Mouse (Mus musculus) neural tube, embryonic 12.5 days (tissue): ENCODE measurements around the gene Terb2. TPM values are rescaled to one million over a fixed set of nuclear protein-coding genes. Genes with fewer than 3 reads are reported as not detected.

Experiments
- ATAC-seq: fragments of 200-750 bp; cut with Nextera tagmentation; 2 replicates; pipeline ENCODE4 v1.8.0; 2017; ENCODE audit warnings: low read depth, mild to moderate bottlenecking, moderate TSS enrichment, moderate library complexity; ENCODE audit not compliant: low FRiP score
- H3K27ac ChIP-seq: fragments of 300-500 bp; sonication (generic); 2 replicates; pipeline ENCODE4 v1.5.1; 2016
- H3K27me3 ChIP-seq: fragments of 300-500 bp; sonication (generic); replicated peaks from 2 replicates; pipeline ENCODE4 v1.6.1; 2016; ENCODE audit warnings: mild to moderate bottlenecking
- H3K36me3 ChIP-seq: fragments of 300-500 bp; sonication (generic); 2 replicates; pipeline ENCODE4 v1.6.1; 2016; ENCODE audit warnings: mild to moderate bottlenecking
- H3K4me1 ChIP-seq: fragments of 300-500 bp; sonication (generic); 2 replicates; pipeline ENCODE4 v1.6.1; 2016
- H3K4me2 ChIP-seq: fragments of 300-500 bp; sonication (generic); replicated peaks from 2 replicates; pipeline ENCODE4 v1.6.1; 2016; ENCODE audit warnings: mild to moderate bottlenecking
- H3K4me3 ChIP-seq: fragments of 300-500 bp; sonication (generic); 2 replicates; pipeline ENCODE4 v1.5.1; 2016
- H3K9ac ChIP-seq: fragments of 300-500 bp; sonication (generic); 2 replicates; pipeline ENCODE4 v1.6.1; 2016; ENCODE audit warnings: mild to moderate bottlenecking
- H3K9me3 ChIP-seq: fragments of 300-500 bp; sonication (generic); 2 replicates; pipeline ENCODE4 v1.6.1; 2016; ENCODE audit warnings: mild to moderate bottlenecking
- WGBS: fragments of 180-500 bp; shearing (Covaris S2); methylation state at CpG from one replicate; pipeline ENCODE4 v1.1.7; 2016; 5-methylcytosine and 5-hydroxymethylcytosine counted together
- polyA plus RNA-seq: library from polyadenylated mRNA; unstranded; fragments of >200 nt; fragmentation: Nextera tagmentation; extraction: Ambion mirVana; gene quantifications from 2 replicates; pipeline ENCODE4 v1.2.1, GENCODE M21; 2016

The Terb2 gene
- polyA plus RNA-seq, result not detected in 2 replicates

DNA sequence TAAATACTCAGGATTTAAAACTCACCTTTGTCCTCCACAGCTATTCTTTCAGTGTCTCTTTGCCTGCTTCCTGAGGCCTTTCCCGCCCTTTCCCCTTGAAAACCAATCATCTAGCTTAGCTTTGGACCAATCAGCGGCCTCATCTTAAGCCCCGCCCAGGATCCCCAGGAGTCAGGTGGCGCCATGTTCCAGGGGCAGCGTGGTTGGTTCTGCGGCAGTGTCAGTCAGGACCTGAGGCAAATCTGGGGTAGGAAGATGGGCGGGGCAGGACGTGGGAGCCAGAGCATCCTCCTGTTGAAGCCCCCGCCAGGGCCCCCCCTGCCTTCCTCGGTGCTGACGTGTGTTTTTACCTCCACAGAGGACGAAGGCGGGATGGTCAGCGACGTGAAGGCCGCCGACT, at the start of gene Terb2, which contains the start of gene Patl2:
TSS of gene Terb2 (plus strand) at position 167 of the 400 bp plus-strand sequence.
TSS of gene Patl2 (minus strand) at position 84 of the 400 bp plus-strand sequence.
- Histone ChIP-seq H3K9ac (no peak within 1 kb of the TSS), H3K4me2 (no peak within 1 kb of the TSS), H3K4me3 (no peak within 1 kb of the TSS), H3K4me1 (no peaks in the 10 kb centered on the region), H3K9me3 (no peaks in the 10 kb centered on the region), H3K36me3 (no peaks in the 10 kb centered on the region), H3K27ac (no peak within 1 kb of the TSS), H3K27me3 (no peaks in the 10 kb centered on the region)
- no peak for ATAC-seq
- WGBS, result 89% methylated on average over 17 of the region's 17 CpGs

DNA sequence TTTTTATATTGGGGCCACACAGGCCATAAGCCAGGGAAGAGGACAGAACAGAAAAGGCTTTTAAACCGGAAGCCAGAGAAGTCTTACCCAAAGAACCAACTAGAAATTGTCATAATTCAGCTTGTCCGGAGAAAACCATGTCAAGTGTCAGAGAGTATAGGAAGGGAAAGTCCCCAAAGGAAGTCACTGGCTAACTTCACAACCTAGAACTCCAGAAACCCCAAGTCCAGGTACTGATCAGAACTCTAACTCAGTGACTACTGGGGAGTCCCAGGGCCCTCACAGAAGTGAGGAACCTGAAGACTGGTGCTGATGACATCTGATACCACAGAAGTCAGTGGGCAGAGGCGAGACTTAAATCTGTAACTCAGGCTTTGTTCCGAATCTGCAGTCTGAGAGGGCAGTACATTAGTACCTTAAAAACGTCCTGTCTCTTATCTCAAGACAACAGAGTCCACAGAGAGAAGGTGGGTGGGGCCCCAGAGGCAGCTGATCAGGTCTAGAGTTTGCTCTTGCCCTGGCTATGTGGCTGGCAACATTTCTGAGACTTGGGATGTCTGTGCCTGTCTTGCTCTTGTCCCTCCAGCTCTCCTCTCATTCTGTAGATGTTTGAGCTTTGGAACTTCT, 48.1 kb upstream of the Terb2 start:
- H3K4me3 ChIP-seq, result no peak overlapping the region
- no peaks in the 10 kb centered on the region for H3K9me3 ChIP-seq
- H3K4me1 ChIP-seq, result no peaks in the 10 kb centered on the region
- H3K36me3 ChIP-seq, result no peaks in the 10 kb centered on the region
- H3K9ac ChIP-seq, result no peak overlapping the region
- no peak overlapping the region for H3K27ac ChIP-seq
- no peak for ATAC-seq
- no peak overlapping the region for H3K4me2 ChIP-seq
- no peaks in the 10 kb centered on the region for H3K27me3 ChIP-seq
- 72% methylated on average over 5 of the region's 5 CpGs for WGBS

DNA sequence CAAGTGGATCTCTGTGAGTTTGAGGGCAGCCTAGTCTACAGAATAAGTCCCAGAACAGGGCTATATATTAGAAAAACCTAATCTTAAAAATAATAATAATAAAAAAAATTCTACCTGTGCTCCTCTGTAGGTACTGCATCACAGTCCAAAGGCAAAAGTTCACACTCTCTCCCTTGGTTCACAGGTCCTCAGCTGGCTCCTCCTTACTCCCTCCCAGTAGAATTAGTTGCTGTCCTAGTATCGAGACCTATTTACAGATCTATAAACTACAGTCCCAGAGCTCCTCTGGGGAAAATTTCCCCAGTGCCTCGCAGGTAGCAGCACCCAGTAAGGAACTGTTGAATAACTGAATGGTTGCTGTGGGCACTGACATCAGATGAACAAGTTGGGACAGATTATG, 45.3 kb upstream of the Terb2 start:
- 82% methylated on average over 2 of the region's 2 CpGs for WGBS

DNA sequence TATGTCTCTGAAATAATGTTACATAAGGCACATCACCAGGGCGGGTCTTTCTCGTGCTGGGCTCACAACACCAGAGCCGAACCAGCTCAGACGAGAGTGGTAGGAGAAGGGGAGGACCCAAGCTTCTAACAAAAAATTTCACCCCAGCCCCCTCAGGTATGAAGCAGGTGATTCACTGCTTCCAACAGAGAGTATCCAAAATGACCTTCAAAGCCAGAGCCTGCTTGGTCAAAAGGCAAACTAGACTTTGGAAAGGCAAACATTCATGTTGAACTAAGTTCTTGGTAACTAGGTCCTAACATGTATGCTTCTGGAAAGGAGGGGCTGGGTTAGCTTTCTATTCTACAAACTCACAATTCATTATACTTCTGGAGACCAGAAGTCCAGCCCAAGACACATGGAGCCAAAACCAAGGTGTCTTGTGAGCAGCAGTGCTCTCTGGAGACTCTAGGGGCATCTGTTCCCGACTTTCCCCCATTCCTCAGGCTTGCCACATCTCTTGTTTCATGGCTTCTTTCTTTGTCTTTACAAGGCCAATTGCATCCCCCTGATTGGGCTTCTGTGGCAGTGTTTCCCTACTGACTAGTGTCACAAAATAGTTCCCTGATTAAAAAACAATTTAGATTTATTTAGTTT, 44.6 kb upstream of the Terb2 start:
- WGBS, result 74% methylated on average over 5 of the region's 5 CpGs
- H3K9me3 ChIP-seq, result no peaks in the 10 kb centered on the region
- H3K27ac ChIP-seq, result no peak overlapping the region
- H3K4me1 ChIP-seq, result no peaks in the 10 kb centered on the region
- no peak overlapping the region for H3K9ac ChIP-seq
- H3K4me2 ChIP-seq, result no peak overlapping the region
- H3K27me3 ChIP-seq, result no peaks in the 10 kb centered on the region
- H3K36me3 ChIP-seq, result no peaks in the 10 kb centered on the region
- H3K4me3 ChIP-seq, result no peak overlapping the region
- ATAC-seq, result no peak

More for the DNA sequence above, 45.3 kb upstream of the Terb2 start:
- Histone ChIP-seq H3K9me3 (no peaks in the 10 kb centered on the region), H3K9ac (no peak overlapping the region), H3K27ac (no peak overlapping the region), H3K36me3 (no peaks in the 10 kb centered on the region), H3K27me3 (no peaks in the 10 kb centered on the region), H3K4me1 (no peaks in the 10 kb centered on the region), H3K4me3 (no peak overlapping the region), H3K4me2 (no peak overlapping the region)
- no peak for ATAC-seq

DNA sequence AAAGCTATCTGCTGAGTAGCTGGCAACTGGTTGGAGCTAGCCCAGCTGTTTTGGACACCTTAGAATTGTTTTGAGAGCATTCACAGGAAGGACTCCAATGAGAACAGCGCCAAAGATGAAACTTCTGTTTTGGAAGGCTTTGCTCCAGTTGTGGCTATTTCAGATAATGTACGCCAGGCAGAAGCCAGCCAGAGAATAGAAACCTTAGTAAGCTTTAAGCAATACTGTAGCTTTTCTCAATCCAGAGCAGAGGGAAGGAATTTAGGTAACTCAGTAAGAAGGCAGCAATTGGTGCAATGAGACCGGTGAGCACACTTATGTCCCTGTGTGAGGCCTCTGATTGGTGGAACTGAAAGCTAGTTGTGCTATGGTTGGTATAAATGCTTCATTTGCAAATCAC, 43.0 kb upstream of the Terb2 start:
- 93% methylated on average over 3 of the region's 3 CpGs for WGBS
- Histone ChIP-seq H3K9ac (no peak overlapping the region), H3K4me1 (0 out of 2 replicates have a peak, but pooled peaks cover 3% of the 10 kb centered on the region), H3K9me3 (no peaks in the 10 kb centered on the region), H3K4me3 (no peak overlapping the region), H3K4me2 (no peak overlapping the region), H3K36me3 (no peaks in the 10 kb centered on the region), H3K27me3 (no peaks in the 10 kb centered on the region), H3K27ac (no peak overlapping the region)
- ATAC-seq, result no peak

DNA sequence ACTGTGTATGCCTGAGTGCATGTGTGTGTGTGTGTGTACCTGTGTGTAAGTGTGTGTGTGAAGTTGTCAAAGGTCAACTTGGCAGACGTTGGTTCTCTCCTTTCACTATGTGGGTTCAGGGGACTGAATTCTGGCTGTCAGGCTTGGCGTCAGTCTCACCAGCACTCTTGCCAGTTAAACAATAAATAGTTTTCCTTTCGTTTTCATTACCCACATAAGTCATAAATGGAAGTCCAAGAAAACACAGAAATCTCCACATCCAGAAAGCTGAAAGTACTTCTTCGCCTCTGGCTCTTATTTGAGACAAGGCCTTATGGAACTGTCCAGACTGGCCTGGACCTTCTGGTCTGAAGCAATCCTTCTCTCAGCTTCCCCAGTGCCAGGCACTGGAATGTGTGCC, 40.3 kb upstream of the Terb2 start:
- H3K9ac ChIP-seq, result no peak overlapping the region
- H3K4me2 ChIP-seq, result no peak overlapping the region
- H3K36me3 ChIP-seq, result no peaks in the 10 kb centered on the region
- ATAC-seq, result no peak
- H3K27me3 ChIP-seq, result no peaks in the 10 kb centered on the region
- peaks cover 7% of the 10 kb centered on the region; the same call in 1 of the 2 replicates for H3K4me1 ChIP-seq
- H3K4me3 ChIP-seq, result no peak overlapping the region
- H3K9me3 ChIP-seq, result no peaks in the 10 kb centered on the region
- H3K27ac ChIP-seq, result no peak overlapping the region
- WGBS, result 74% methylated on average over 4 of the region's 4 CpGs

DNA sequence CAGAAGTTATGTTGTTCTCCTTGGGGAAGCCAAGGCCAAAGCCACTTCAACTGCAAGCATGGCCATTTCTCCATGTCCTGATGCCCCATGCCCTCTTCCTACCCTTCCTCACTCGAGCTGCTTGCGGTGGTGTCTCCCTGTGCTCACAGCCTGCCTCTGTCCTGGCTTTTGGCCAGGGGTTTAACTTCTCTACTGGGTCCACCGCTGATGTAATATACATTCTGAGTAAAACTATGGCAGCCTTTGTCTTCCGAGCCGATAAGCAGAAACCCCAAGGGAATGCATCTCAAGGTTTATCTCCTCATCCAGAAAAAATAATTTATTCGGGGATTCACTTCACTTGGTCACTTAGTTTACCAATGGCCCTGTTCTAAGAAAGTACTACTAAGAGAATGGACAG, 39.4 kb upstream of the Terb2 start:
- Histone ChIP-seq H3K4me3 (no peak overlapping the region), H3K4me1 (peaks cover 7% of the 10 kb centered on the region; the same call in 1 of the 2 replicates), H3K4me2 (no peak overlapping the region), H3K27me3 (no peaks in the 10 kb centered on the region), H3K9ac (no peak overlapping the region), H3K36me3 (no peaks in the 10 kb centered on the region), H3K27ac (no peak overlapping the region), H3K9me3 (no peaks in the 10 kb centered on the region)
- 78% methylated on average over 6 of the region's 6 CpGs for WGBS
- ATAC-seq, result no peak

DNA sequence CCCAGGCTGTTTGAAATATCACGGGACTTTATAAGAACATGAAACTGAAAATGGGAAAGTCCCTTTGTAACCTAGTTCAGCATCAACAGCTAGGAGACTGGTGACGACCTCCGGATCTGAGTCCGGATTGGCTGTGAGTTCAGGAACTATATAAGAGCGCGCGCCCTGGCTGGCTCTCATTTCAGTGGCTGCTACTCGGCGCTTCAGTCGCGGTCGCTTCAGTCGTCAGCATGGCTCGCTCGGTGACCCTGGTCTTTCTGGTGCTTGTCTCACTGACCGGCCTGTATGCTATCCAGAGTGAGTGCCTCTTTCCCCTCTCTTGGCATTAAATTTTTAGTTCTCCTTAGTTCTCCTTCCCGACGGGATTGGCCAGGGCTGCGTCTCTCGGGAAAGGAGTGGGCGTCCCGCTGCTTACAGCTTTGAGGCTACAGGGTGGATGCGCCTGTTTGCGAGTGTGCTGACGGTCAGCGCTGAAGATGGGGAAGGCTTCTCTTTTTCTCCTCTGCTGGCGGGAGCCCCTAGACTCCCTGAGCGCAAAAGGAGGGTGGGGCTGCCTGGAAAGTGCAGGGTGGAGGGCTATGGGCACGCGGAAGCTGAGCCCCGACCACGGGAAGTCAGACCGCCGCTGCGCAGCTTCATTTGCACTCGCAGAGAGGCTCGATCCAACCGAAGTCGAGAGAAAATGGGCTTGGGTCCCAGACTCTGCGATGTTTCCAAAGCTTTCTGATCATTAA, 38.4 kb upstream of the Terb2 start, which contains the start of gene B2m:
TSS of gene B2m (plus strand) at position 179 of the 734 bp plus-strand sequence.
- H3K36me3 ChIP-seq, result no peaks in the 10 kb centered on the region
- under 1% methylated on average over 40 of the region's 40 CpGs for WGBS
- H3K9ac ChIP-seq, result peak within 1 kb of the TSS; percentile 70
- H3K27me3 ChIP-seq, result no peaks in the 10 kb centered on the region
- H3K27ac ChIP-seq, result peak within 1 kb of the TSS; percentile 26; the same call in 1 of the 2 replicates
- H3K4me2 ChIP-seq, result peak within 1 kb of the TSS; percentile 80
- H3K9me3 ChIP-seq, result no peaks in the 10 kb centered on the region
- peaks cover 7% of the 10 kb centered on the region; the same call in 1 of the 2 replicates for H3K4me1 ChIP-seq
- H3K4me3 ChIP-seq, result peak within 1 kb of the TSS; percentile 63
- peak; percentile 98 for ATAC-seq

DNA sequence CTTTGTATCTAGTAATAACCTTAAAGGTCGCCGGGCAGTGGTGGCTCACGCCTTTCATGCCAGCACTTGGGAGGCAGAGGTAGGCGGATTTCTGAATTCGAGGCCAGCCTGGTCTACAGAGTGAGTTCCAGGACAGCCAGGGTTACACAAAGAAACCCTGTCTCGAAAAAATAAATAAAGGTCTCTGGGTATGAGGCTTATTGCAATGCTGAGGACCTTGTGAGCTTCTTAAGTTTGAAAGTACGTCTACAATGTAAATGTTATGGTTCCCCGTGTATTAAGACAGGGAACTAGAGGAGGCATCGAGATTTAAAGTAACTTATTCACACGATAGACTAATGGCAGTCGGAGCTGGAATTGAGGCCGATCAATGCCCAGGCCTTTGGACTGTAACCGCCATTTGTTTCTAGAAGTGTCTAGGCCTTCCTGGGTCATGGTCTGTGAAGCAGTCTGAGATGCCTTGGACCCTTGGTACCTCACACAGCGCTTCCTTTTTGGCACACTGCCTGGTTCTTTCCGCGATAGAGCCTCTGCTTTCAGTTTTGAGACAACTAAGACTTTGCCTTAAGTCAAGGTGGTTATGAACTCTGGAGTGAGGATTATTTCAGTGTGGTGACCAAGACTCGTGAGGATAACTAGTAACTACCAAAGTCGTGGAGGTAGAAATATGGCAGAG, 37.7 kb upstream of the Terb2 start:
- ATAC-seq, result peak; percentile 27; the same call in 1 of the 2 replicates
- 37% methylated on average over 18 of the region's 18 CpGs for WGBS
- Histone ChIP-seq H3K9ac (peak overlapping the region; percentile 70), H3K4me3 (peak overlapping the region; percentile 63), H3K36me3 (no peaks in the 10 kb centered on the region), H3K27ac (no peak overlapping the region), H3K4me2 (peak overlapping the region; percentile 80), H3K4me1 (peaks cover 7% of the 10 kb centered on the region; the same call in 1 of the 2 replicates), H3K27me3 (no peaks in the 10 kb centered on the region), H3K9me3 (no peaks in the 10 kb centered on the region)

DNA sequence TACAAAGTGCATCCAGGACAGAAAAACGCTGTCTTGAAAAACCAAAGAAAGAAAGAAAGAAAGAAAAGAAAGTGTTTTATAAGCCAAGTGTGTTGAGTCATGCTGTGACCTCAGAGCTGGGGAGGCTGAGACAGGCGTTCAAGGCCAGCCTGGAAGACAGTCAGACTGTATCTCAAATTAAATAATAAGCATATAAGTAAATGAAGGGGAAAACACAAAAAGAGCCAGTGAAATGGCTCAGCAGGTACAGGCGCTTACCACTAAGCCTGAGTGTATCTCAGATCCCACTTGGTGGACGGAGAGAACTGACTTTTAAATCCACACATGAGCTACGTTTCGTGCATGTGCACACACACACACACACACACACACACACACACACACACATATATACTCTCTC, 36.8 kb upstream of the Terb2 start:
- Histone ChIP-seq H3K9ac (no peak overlapping the region), H3K27ac (no peak overlapping the region), H3K27me3 (no peaks in the 10 kb centered on the region), H3K4me3 (no peak overlapping the region), H3K4me2 (no peak overlapping the region), H3K4me1 (peaks cover 7% of the 10 kb centered on the region; the same call in 1 of the 2 replicates), H3K36me3 (no peaks in the 10 kb centered on the region), H3K9me3 (no peaks in the 10 kb centered on the region)
- WGBS, result 92% methylated on average over 6 of the region's 6 CpGs
- ATAC-seq, result no peak

DNA sequence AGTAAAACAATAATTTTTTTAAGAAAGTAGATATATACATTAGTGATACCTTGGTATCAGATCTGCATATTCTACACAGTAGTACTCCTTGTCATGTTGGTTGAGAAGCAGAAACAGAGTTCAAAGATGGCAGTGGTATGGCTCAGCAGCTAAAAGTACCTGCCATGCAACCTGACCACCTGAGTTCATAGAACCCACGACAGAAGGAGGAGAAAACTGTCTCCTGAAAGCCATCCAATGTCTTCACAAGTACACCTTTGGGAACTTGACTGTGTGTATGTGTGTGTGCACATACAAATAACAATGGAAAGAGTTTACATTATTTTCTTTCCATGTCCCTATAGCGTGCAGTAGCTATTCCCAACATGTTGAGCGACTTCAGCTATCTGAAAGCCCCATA, 36.4 kb upstream of the Terb2 start:
- no peak overlapping the region for H3K27ac ChIP-seq
- no peak overlapping the region for H3K4me2 ChIP-seq
- H3K4me1 ChIP-seq, result peaks cover 7% of the 10 kb centered on the region; the same call in 1 of the 2 replicates
- no peak for ATAC-seq
- H3K4me3 ChIP-seq, result no peak overlapping the region
- no peaks in the 10 kb centered on the region for H3K9me3 ChIP-seq
- 84% methylated on average over 3 of the region's 3 CpGs for WGBS
- no peak overlapping the region for H3K9ac ChIP-seq
- no peaks in the 10 kb centered on the region for H3K27me3 ChIP-seq
- no peaks in the 10 kb centered on the region for H3K36me3 ChIP-seq

DNA sequence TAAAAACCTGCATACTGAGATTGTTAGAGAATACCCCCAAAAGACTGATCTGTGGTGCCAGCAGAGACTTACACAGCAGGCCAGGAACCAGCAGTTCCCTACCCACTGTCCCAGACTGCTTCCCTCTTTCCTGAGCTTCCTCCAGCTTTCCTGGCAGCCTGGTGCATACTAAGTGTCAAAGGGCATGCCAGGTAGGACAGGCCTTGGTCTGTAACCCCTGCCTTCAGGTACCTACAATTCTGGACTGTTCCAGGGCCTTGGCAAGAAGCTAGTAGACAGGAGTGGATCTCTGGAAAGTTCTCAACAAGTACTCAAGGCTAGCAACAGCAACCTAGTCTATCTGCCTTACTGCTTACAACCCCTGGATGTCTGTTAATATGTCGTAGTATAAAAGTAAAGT, 34.9 kb upstream of the Terb2 start:
- no peaks in the 10 kb centered on the region for H3K27me3 ChIP-seq
- 0 out of 2 replicates have a peak, but pooled peaks cover 3% of the 10 kb centered on the region for H3K36me3 ChIP-seq
- no peaks in the 10 kb centered on the region for H3K9me3 ChIP-seq
- WGBS, result 88% methylated on average over 1 of the region's 1 CpGs
- H3K4me2 ChIP-seq, result no peak overlapping the region
- H3K27ac ChIP-seq, result no peak overlapping the region
- H3K9ac ChIP-seq, result no peak overlapping the region
- H3K4me1 ChIP-seq, result peaks cover 7% of the 10 kb centered on the region; the same call in 1 of the 2 replicates
- ATAC-seq, result no peak
- no peak overlapping the region for H3K4me3 ChIP-seq
